Mouse (Mus musculus) G1E (cell line): ENCODE results near the gene Il1r2.

Experiments
- CTCF ChIP-seq: IDR thresholded peaks from 2 replicates; pipeline ENCODE4 v1.5.1; 2012; ENCODE audit warnings: low read depth, low read length, inconsistent platforms, mixed read lengths
- GATA1 ChIP-seq: IDR thresholded peaks from 2 replicates; pipeline ENCODE4 v1.6.1; 2012; ENCODE audit warnings: borderline replicate concordance, low read length, inconsistent platforms, mixed read lengths
- GATA2 ChIP-seq: IDR thresholded peaks from 2 replicates; pipeline ENCODE4 v1.6.1; 2012; ENCODE audit warnings: low read depth, low read length, inconsistent platforms, borderline replicate concordance
- POLR2AphosphoS5 ChIP-seq: IDR thresholded peaks from 2 replicates; pipeline ENCODE4 v1.6.1; 2012; ENCODE audit warnings: low read depth, low read length, inconsistent platforms; ENCODE audit not compliant: insufficient replicate concordance

- no peak for TF ChIP-seq CTCF
- no peak for TF ChIP-seq GATA1
- TF ChIP-seq GATA2 = no peak
- no peak for TF ChIP-seq POLR2AphosphoS5
Observed at GRCm38 (mm10) chr1:40045686-40046085, 28.2 kb upstream of the Il1r2 start.
